33 mouse cellular contexts compared by ENCODE assay signal in the genomic region with DNA sequence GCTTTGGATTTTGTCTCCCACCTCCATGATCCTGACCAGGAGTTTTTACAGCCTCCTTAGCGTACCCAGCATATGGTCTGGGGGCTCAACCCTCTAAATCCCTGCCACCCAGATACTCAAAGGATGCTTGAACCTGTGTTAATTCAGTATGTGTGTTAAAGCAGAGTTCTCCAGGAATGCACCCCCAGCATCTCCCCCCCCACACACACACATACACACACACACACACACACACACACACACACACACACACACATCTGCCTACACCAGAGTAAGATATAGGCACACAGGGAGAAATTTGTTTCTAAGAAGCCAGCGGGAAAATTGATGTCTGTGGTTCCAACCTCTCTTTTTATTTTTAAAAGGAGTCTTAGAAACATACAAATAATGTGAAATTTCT. TPM values are rescaled to one million over a fixed set of nuclear protein-coding genes. Genes with fewer than 3 reads are reported as not detected.
DNase-seq lines count a peak whose midpoint lies in the region; ATAC-seq lines count a peak whose summit lies in the region.
"Had no signal": no experiment of that assay in that cellular context is flagged by ENCODE, and none has a peak within 500 bp of the region (broad histone marks: within the 10 kb centered on the region; RNA-seq: fewer than 3 reads in every experiment).

No protein-coding gene starts in this region.

- ATAC-seq in embryonic facial prominence, embryonic 11.5 days (replicated peaks; ENCODE audit: insufficient number of reproducible peaks, low FRiP score, low TSS enrichment, low read depth): no peak
- ATAC-seq: hindbrain, embryonic 16.5 days; midbrain, embryonic 15.5 days had no signal

- H3K4me1 ChIP-seq in heart, embryonic 10.5 days: peaks cover 14% of the 10 kb centered on the region
- no peaks in the 10 kb centered on the region; the same call in 1 of the 2 replicates for H3K4me1 ChIP-seq in embryonic facial prominence, embryonic 11.5 days (ENCODE audit: control insufficient read depth, insufficient read depth, low read length)
- H3K4me1 ChIP-seq: neural tube, embryonic 12.5 days had no signal

- H3K9me3 ChIP-seq in heart, embryonic 10.5 days: no peaks in the 10 kb centered on the region
- H3K9me3 ChIP-seq in embryonic facial prominence, embryonic 11.5 days (replicated peaks; ENCODE audit: control insufficient read depth, low read length): no peaks in the 10 kb centered on the region
- H3K9me3 ChIP-seq: embryonic facial prominence, embryonic 15.5 days; kidney, embryonic 15.5 days; limb, embryonic 12.5 days; liver, embryonic 15.5 days; midbrain, embryonic 15.5 days; neural tube, embryonic 12.5 days; stomach, embryonic 15.5 days had no signal

- H3K36me3 ChIP-seq in heart, embryonic 10.5 days: no peaks in the 10 kb centered on the region
- H3K36me3 ChIP-seq in embryonic facial prominence, embryonic 11.5 days (replicated peaks; ENCODE audit: control insufficient read depth, insufficient read depth, low read depth, low read length): no peaks in the 10 kb centered on the region
- H3K36me3 ChIP-seq: embryonic facial prominence, embryonic 15.5 days; kidney, embryonic 15.5 days; limb, embryonic 12.5 days; liver, embryonic 15.5 days; midbrain, embryonic 15.5 days; neural tube, embryonic 12.5 days; stomach, embryonic 15.5 days had no signal

- peaks cover 97% of the 10 kb centered on the region for H3K27me3 ChIP-seq in heart, embryonic 10.5 days (ENCODE audit: insufficient read depth, poor library complexity, severe bottlenecking)
- peaks cover 51% of the 10 kb centered on the region for H3K27me3 ChIP-seq in embryonic facial prominence, embryonic 11.5 days (ENCODE audit: control insufficient read depth, insufficient read depth, low read length)

- no peak overlapping the region for H3K27ac ChIP-seq in heart, embryonic 10.5 days
- H3K27ac ChIP-seq in embryonic facial prominence, embryonic 11.5 days (replicated peaks; ENCODE audit: low read depth, low read length): no peak overlapping the region
- H3K27ac ChIP-seq: embryonic facial prominence, embryonic 15.5 days; kidney, embryonic 15.5 days; limb, embryonic 12.5 days; liver, embryonic 15.5 days; midbrain, embryonic 15.5 days; neural tube, embryonic 12.5 days; stomach, embryonic 15.5 days had no signal

- no peak overlapping the region for H3K4me3 ChIP-seq in heart, embryonic 10.5 days
- H3K4me3 ChIP-seq in embryonic facial prominence, embryonic 11.5 days (ENCODE audit: low read depth, low read length): no peak overlapping the region
- H3K4me3 ChIP-seq: embryonic facial prominence, embryonic 15.5 days; kidney, embryonic 15.5 days; limb, embryonic 12.5 days; liver, embryonic 15.5 days; midbrain, embryonic 15.5 days; neural tube, embryonic 12.5 days; stomach, embryonic 15.5 days had no signal

- 16% methylated on average over 2 of the region's 2 CpGs for WGBS in heart, embryonic 10.5 days
- WGBS in embryonic facial prominence, embryonic 11.5 days: 8% methylated on average over 2 of the region's 2 CpGs

- H3K9ac ChIP-seq in embryonic facial prominence, embryonic 11.5 days (replicated peaks; ENCODE audit: low read length): no peak overlapping the region
- H3K9ac ChIP-seq: embryonic facial prominence, embryonic 15.5 days; kidney, embryonic 15.5 days; limb, embryonic 12.5 days; liver, embryonic 15.5 days; lung, embryonic 14.5 days; midbrain, embryonic 15.5 days; neural tube, embryonic 12.5 days; stomach, embryonic 15.5 days had no signal

- peak; percentile 31 for DNase-seq in heart, adult 11 months
- no peak for DNase-seq in heart, embryonic 10.5 days (ENCODE audit: low spot score)
- DNase-seq in testis, postnatal 10 days (ENCODE audit: low spot score): peak; percentile 19
- no peak for DNase-seq in testis, postnatal 14 days (ENCODE audit: low spot score)
- DNase-seq in embryonic facial prominence, embryonic 11.5 days (ENCODE audit: low spot score): peak; percentile 21
- no peak for DNase-seq in right cerebral cortex, postnatal 36 days (ENCODE audit: low spot score in 2 of 2)
- no peak for DNase-seq in urinary bladder, adult 18-20 months (ENCODE audit: low spot score in 2 of 2)
- DNase-seq: adrenal gland, postnatal 36 days; B cell, adult 2 months; cerebellum, adult 2 months; heart, postnatal 36 days; kidney, adult 18-20 months; kidney, postnatal 25 days; lung, embryonic 14.5 days; lung, postnatal 14 days; right cerebral cortex, postnatal 14 days; thymus, adult 18-20 months; thymus, postnatal 25 days had no signal

- H3K4me2 ChIP-seq in embryonic facial prominence, embryonic 11.5 days (ENCODE audit: low read depth, low read length): no peak overlapping the region
- H3K4me2 ChIP-seq: embryonic facial prominence, embryonic 15.5 days; heart, embryonic 11.5 days; kidney, embryonic 15.5 days; limb, embryonic 12.5 days; liver, embryonic 15.5 days; lung, embryonic 14.5 days; midbrain, embryonic 15.5 days; neural tube, embryonic 12.5 days; stomach, embryonic 15.5 days had no signal

RNA-seq across cellular contexts. Expression of a gene that starts 22.6 kb away (rescaled TPM):
- polyA plus RNA-seq in heart, embryonic 10.5 days (2016; fragmentation: Nextera tagmentation; extraction: Ambion mirVana): not detected in 2 replicates
- polyA plus RNA-seq in embryonic facial prominence, embryonic 11.5 days (2014; fragmentation: Nextera tagmentation; extraction: Ambion mirVana): 2.2 and 2.6 TPM in 2 replicates
- polyA plus RNA-seq: gonadal fat pad, adult 2 months; heart, embryonic 11.5 days; heart, embryonic 16.5 days; hindbrain, embryonic 16.5 days; intestine, embryonic 14.5 days; kidney, embryonic 15.5 days; limb, embryonic 12.5 days; liver, adult 2 months; liver, embryonic 15.5 days; lung, embryonic 14.5 days; neural tube, embryonic 12.5 days; stomach, embryonic 15.5 days had no signal

RNA-seq across cellular contexts. Expression of a gene that starts 26.5 kb away (rescaled TPM):
- not detected in 2 replicates for polyA plus RNA-seq in heart, embryonic 10.5 days (2016; fragmentation: Nextera tagmentation; extraction: Ambion mirVana)
- polyA plus RNA-seq in embryonic facial prominence, embryonic 11.5 days (2014; fragmentation: Nextera tagmentation; extraction: Ambion mirVana): not detected in 2 replicates
- polyA plus RNA-seq: cerebellum, adult 2 months; cortical plate, adult 2 months; embryonic facial prominence, embryonic 15.5 days; frontal cortex, adult 2 months; gonadal fat pad, adult 2 months; heart, embryonic 11.5 days; heart, embryonic 16.5 days; intestine, embryonic 14.5 days; kidney, embryonic 15.5 days; limb, embryonic 12.5 days; liver, adult 2 months; liver, embryonic 15.5 days; lung, embryonic 14.5 days; midbrain, embryonic 15.5 days; neural tube, embryonic 12.5 days; stomach, embryonic 15.5 days had no signal

Comparison
In these comparisons a context has a peak if more than half of its experiments do, and no peak if none do; other contexts are left out.
1. DNase-seq: peak in heart, adult 11 months (single experiment), testis, postnatal 10 days (single experiment) and embryonic facial prominence, embryonic 11.5 days (single experiment); none in heart, embryonic 10.5 days (single experiment), testis, postnatal 14 days (single experiment), right cerebral cortex, postnatal 36 days (0 of 2) and urinary bladder, adult 18-20 months (0 of 2).